Mouse (Mus musculus) gonadal fat pad, adult 2 months (tissue): Measurements from ENCODE around the gene Bcam. TPM values are rescaled to one million over a fixed set of nuclear protein-coding genes. Genes with fewer than 3 reads are reported as not detected.

Experiments
- DNase-seq: peaks from one replicate; pipeline ENCODE4 v3.0.0-alpha.2; 2012; ENCODE audit warnings: low read depth
- polyA plus RNA-seq: library from polyadenylated mRNA; depleted of rRNA; stranded (reverse); fragments of >200 nt; gene quantifications from 2 replicates; pipeline ENCODE4 v1.2.3, GENCODE M21; 2012

The Bcam gene
- polyA plus RNA-seq, 1 experiment: 133 TPM

GRCm38 (mm10) chr7:19753587-19753986 lies 17.2 kb downstream of the Bcam start:
- DNase-seq: no peak

GRCm38 (mm10) chr7:19752652-19753051 lies 18.2 kb downstream of the Bcam start:
- DNase-seq: no peak

- no peak for DNase-seq
Observed at GRCm38 (mm10) chr7:19751070-19751383, 19.8 kb downstream of the Bcam start.

- no peak for DNase-seq
Observed at GRCm38 (mm10) chr7:19750217-19751069, 20.4 kb downstream of the Bcam start, which contains the start of gene Nectin2. Gene Nectin2, minus strand, starts transcription at chr7:19750483.

GRCm38 (mm10) chr7:19749389-19750216 lies 21.2 kb downstream of the Bcam start:
- DNase-seq: peak; percentile 78

- DNase-seq: no peak
Observed at GRCm38 (mm10) chr7:19748219-19749195, 22.3 kb downstream of the Bcam start.

GRCm38 (mm10) chr7:19747420-19748218 lies 23.2 kb downstream of the Bcam start:
- no peak for DNase-seq

GRCm38 (mm10) chr7:19746426-19747201 lies 24.2 kb downstream of the Bcam start:
- no peak for DNase-seq

GRCm38 (mm10) chr7:19745971-19746370 lies 24.8 kb downstream of the Bcam start:
- DNase-seq: no peak

- DNase-seq: no peak
Observed at GRCm38 (mm10) chr7:19744590-19745385, 26.0 kb downstream of the Bcam start.

- DNase-seq: no peak
Observed at GRCm38 (mm10) chr7:19743791-19744190, 27.0 kb downstream of the Bcam start.

- no peak for DNase-seq
Observed at GRCm38 (mm10) chr7:19742468-19742867, 28.3 kb downstream of the Bcam start.

GRCm38 (mm10) chr7:19741329-19742031 lies 29.3 kb downstream of the Bcam start:
- no peak for DNase-seq

GRCm38 (mm10) chr7:19740269-19740668 lies 30.5 kb downstream of the Bcam start:
- no peak for DNase-seq

GRCm38 (mm10) chr7:19738771-19739170 lies 32.0 kb downstream of the Bcam start:
- no peak for DNase-seq

GRCm38 (mm10) chr7:19736389-19737057 lies 34.3 kb downstream of the Bcam start:
- no peak for DNase-seq

GRCm38 (mm10) chr7:19734178-19734666 lies 36.6 kb downstream of the Bcam start:
- no peak for DNase-seq

- no peak for DNase-seq
Observed at GRCm38 (mm10) chr7:19726541-19726940, 44.3 kb downstream of the Bcam start.
